Mouse (Mus musculus) liver, embryonic 12.5 days (tissue): ENCODE measurements around the gene Dedd2. TPM values are rescaled to one million over a fixed set of nuclear protein-coding genes. Genes with fewer than 3 reads are reported as not detected.

ENCODE experiments used
- ATAC-seq: fragments of 200-750 bp; cut with Nextera tagmentation; 2 replicates; pipeline ENCODE4 v1.8.0; 2017; ENCODE audit warnings: moderate number of reproducible peaks, mild to moderate bottlenecking, moderate library complexity
- H3K27ac ChIP-seq: fragments of 300-500 bp; sonication (generic); 2 replicates; pipeline ENCODE4 v1.5.1; 2016; ENCODE audit warnings: mild to moderate bottlenecking
- H3K27me3 ChIP-seq: fragments of 300-500 bp; sonication (generic); replicated peaks from 2 replicates; pipeline ENCODE4 v1.6.1; 2016; ENCODE audit warnings: mild to moderate bottlenecking, moderate library complexity
- H3K36me3 ChIP-seq: fragments of 300-500 bp; sonication (generic); 2 replicates; pipeline ENCODE4 v1.6.1; 2016; ENCODE audit warnings: mild to moderate bottlenecking, moderate library complexity
- H3K4me1 ChIP-seq: fragments of 300-500 bp; sonication (generic); 2 replicates; pipeline ENCODE4 v1.6.1; 2016
- H3K4me2 ChIP-seq: fragments of 300-500 bp; sonication (generic); 2 replicates; pipeline ENCODE4 v1.6.1; 2016; ENCODE audit warnings: mild to moderate bottlenecking, moderate library complexity
- H3K4me3 ChIP-seq: fragments of 300-500 bp; sonication (generic); 2 replicates; pipeline ENCODE4 v1.5.1; 2016; ENCODE audit warnings: mild to moderate bottlenecking, moderate library complexity
- H3K9ac ChIP-seq: fragments of 300-500 bp; sonication (generic); 2 replicates; pipeline ENCODE4 v1.6.1; 2016; ENCODE audit warnings: mild to moderate bottlenecking, moderate library complexity
- H3K9me3 ChIP-seq: fragments of 300-500 bp; sonication (generic); replicated peaks from 2 replicates; pipeline ENCODE4 v1.6.1; 2016; ENCODE audit warnings: mild to moderate bottlenecking, moderate library complexity
- WGBS: fragments of 180-500 bp; shearing (Covaris S2); methylation state at CpG from one replicate; pipeline ENCODE4 v1.1.7; 2016; ENCODE audit not compliant: insufficient replicate concordance; 5-methylcytosine and 5-hydroxymethylcytosine counted together
- polyA plus RNA-seq: library from polyadenylated mRNA; unstranded; fragments of >200 nt; fragmentation: Nextera tagmentation; extraction: Ambion mirVana; gene quantifications from 2 replicates; pipeline ENCODE4 v1.2.1, GENCODE M21; 2016

Dedd2 gene
- polyA plus RNA-seq, 1 experiment from 2014 or later, result 31.4 TPM

DNA sequence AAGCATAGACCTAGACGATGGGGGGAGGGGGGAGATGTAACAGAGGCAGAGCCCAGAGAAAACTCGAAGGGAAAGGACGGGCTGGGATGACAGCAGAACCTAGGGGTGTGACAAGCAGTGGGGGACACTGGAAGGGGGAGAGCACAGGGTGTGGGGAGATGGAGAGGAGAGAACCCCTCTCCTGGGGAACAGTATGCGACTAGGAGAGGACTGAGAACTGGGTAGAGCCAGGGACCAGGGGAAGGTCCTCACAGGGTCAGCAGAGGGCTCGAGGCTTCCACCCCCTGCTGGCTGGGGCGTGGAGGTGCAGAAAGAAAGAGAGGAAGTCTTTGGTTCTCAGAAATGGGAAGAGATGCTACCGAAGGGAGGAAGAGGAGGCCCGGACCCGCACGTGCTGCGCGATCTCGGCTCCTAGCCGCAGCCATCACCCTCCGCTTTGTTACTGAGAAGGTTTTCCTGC, 39.1 kb downstream of the Dedd2 start:
- Histone ChIP-seq H3K4me3 (peak overlapping the region; percentile 7; the same call in 1 of the 2 replicates), H3K27me3 (peaks cover 99% of the 10 kb centered on the region), H3K9ac (no peak overlapping the region), H3K27ac (no peak overlapping the region), H3K9me3 (no peaks in the 10 kb centered on the region), H3K36me3 (no peaks in the 10 kb centered on the region), H3K4me2 (peak overlapping the region; percentile 67), H3K4me1 (peaks cover 48% of the 10 kb centered on the region)
- peak; percentile 63 for ATAC-seq
- WGBS, result 2% methylated on average over 15 of the region's 15 CpGs

DNA sequence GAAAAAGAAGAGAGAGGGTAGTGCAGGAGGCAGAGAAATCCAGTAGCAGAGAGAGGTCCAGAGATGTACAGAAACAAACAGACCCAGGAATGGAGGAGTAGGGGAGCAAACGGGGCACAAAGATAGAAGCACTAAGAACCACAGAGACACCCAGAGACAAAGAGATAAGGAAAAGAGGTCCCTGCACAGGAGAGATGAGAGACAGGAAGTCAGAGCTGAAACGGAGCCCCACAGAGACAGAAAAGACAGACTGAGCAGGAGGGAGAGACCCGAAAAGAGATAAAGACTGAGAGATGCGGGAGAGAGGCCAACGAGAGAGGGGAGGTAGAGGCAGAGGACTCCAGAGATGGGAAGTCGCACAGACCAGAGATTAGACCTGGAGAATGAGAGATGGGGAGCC, 39.9 kb downstream of the Dedd2 start:
- peaks cover 99% of the 10 kb centered on the region for H3K27me3 ChIP-seq
- no peaks in the 10 kb centered on the region for H3K9me3 ChIP-seq
- H3K27ac ChIP-seq, result no peak overlapping the region
- no peak for ATAC-seq
- WGBS, result 1% methylated on average over 6 of the region's 6 CpGs
- H3K36me3 ChIP-seq, result no peaks in the 10 kb centered on the region
- H3K4me3 ChIP-seq, result no peak overlapping the region
- H3K4me1 ChIP-seq, result peaks cover 48% of the 10 kb centered on the region
- H3K9ac ChIP-seq, result no peak overlapping the region
- peak overlapping the region; percentile 67 for H3K4me2 ChIP-seq

DNA sequence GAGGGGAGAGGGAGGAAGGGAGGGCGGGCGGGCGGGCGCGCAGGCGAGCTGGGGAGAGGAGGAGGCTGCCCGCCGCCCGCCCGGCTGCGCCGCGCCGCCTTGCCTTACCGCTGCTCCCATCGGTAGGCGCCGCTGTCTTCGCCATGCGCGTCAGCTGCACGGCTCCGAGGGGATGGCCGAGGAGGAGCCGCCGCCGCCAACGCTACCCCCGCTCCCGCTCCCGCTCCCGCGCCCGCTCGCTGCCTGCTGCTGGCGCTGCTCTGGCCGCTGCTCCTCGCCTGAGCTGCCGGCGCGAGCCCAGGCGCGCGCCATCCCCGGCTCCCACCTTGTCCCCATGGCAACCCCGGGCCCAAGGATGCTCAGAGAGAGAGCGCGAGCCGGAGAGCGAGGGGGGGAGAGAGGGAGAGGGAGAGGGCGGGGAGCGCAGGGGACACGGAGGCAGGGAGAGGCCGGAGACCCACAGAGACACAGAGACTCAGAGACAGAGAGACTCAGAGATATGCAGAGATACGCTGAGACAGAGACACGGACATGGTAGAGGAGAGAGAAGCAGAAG, 40.7 kb downstream of the Dedd2 start, which contains the start of gene Pou2f2:
TSS of gene Pou2f2 (minus strand) at position 121 of the 556 bp plus-strand sequence.
- H3K9ac ChIP-seq, result no peak within 1 kb of the TSS
- H3K27me3 ChIP-seq, result peaks cover 99% of the 10 kb centered on the region
- under 1% methylated on average over 51 of the region's 56 CpGs for WGBS
- peaks cover 48% of the 10 kb centered on the region for H3K4me1 ChIP-seq
- peak within 1 kb of the TSS; percentile 67 for H3K4me2 ChIP-seq
- H3K9me3 ChIP-seq, result no peaks in the 10 kb centered on the region
- H3K4me3 ChIP-seq, result peak within 1 kb of the TSS; percentile 50
- no peak within 1 kb of the TSS for H3K27ac ChIP-seq
- H3K36me3 ChIP-seq, result no peaks in the 10 kb centered on the region
- peak; percentile 45; the same call in 1 of the 2 replicates for ATAC-seq

DNA sequence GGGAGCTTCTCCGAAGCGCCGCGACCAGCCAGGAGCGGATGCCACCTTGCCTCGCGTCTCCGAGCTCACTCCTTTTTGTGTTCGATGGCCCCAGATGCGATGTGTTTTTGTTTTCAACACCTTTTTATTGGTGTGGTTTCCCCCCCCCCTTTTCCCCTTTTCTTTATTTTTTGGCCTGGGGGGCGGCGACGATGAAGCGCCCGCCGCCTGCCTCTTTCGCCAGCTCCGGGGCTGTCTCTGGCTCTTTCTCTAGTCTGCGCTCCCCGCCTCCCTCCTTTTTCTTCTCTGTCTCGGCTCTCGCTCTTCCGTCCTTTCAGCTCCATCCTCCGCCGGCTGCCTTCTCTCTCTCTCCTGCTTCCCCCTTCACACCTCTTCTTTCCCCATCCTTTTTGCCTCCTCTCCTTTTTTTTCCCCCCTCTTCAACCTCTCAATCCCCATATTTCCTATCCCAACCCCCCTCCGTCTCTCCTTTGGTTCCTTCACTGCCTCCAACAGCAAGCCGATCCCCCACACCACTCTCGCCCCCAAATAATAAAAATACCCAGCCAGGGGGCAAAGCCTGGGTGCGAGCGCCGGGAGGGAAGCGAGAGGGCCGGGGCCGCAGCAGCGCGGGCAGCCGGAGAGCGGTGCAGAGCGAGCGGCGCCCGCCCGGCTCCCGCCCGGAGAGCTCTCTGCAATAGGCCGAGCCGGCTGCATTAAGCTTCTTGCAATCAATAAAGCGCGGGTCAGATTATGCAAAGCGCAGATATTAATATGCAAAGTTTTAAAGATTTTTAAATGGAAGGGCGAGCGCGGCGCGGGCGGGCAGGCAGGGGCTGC, 41.4 kb downstream of the Dedd2 start:
- Histone ChIP-seq H3K4me2 (peak overlapping the region; percentile 67), H3K9ac (no peak overlapping the region), H3K36me3 (no peaks in the 10 kb centered on the region), H3K9me3 (no peaks in the 10 kb centered on the region), H3K4me1 (peaks cover 43% of the 10 kb centered on the region), H3K27me3 (peaks cover 100% of the 10 kb centered on the region), H3K27ac (no peak overlapping the region), H3K4me3 (peak overlapping the region; percentile 50)
- 2% methylated on average over 55 of the region's 56 CpGs for WGBS
- ATAC-seq, result peak; percentile 31; the same call in 1 of the 2 replicates

DNA sequence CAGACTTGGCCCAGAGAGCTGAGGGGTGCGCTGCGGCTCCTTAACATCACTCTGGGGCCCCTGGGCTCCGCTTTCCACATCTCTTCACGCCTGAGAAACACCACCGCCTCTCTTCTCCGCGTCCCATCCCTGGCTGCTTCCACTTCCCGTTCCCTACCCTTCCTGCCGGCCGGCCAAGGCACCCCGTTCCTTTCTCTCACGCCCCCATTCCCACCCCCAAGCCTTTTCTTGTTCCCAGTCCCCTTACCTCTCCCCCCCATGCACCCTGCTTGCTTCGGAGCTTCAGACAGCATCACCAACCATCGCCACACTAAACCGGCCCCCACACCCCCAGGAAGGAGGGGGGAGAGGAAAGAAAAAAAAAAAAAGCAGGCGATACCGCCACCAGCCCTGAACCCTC, 42.1 kb downstream of the Dedd2 start:
- 4% methylated on average over 17 of the region's 17 CpGs for WGBS
- H3K4me1 ChIP-seq, result peaks cover 40% of the 10 kb centered on the region
- no peak overlapping the region for H3K9ac ChIP-seq
- peak overlapping the region; percentile 50 for H3K4me3 ChIP-seq
- no peaks in the 10 kb centered on the region for H3K9me3 ChIP-seq
- no peak for ATAC-seq
- H3K27me3 ChIP-seq, result peaks cover 100% of the 10 kb centered on the region
- H3K36me3 ChIP-seq, result no peaks in the 10 kb centered on the region
- peak overlapping the region; percentile 67 for H3K4me2 ChIP-seq
- no peak overlapping the region for H3K27ac ChIP-seq

DNA sequence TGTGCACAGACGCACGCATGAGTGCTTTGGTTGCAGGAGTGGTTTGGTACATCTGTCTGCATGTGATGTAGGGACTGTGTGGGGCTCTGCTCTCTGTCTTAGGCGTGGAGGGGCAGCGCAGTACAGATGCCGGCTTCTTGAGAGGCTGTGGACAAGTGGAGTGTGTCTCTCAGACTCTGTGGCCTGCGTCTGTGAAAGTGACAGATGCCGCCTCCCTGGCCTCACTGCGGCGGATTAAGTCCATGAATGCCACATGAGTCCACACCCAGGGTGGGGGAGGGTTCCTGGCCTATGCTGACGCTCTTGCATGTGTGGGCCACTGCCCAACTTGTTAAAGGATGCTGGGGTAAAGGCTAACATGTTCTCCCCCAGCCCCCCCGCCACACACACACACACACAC, 46.1 kb downstream of the Dedd2 start:
- H3K4me3 ChIP-seq, result no peak overlapping the region
- H3K4me1 ChIP-seq, result peaks cover 24% of the 10 kb centered on the region
- peaks cover 88% of the 10 kb centered on the region for H3K27me3 ChIP-seq
- WGBS, result 69% methylated on average over 11 of the region's 11 CpGs
- H3K9me3 ChIP-seq, result no peaks in the 10 kb centered on the region
- H3K9ac ChIP-seq, result no peak overlapping the region
- no peak for ATAC-seq
- no peak overlapping the region for H3K27ac ChIP-seq
- no peak overlapping the region for H3K4me2 ChIP-seq
- no peaks in the 10 kb centered on the region for H3K36me3 ChIP-seq

DNA sequence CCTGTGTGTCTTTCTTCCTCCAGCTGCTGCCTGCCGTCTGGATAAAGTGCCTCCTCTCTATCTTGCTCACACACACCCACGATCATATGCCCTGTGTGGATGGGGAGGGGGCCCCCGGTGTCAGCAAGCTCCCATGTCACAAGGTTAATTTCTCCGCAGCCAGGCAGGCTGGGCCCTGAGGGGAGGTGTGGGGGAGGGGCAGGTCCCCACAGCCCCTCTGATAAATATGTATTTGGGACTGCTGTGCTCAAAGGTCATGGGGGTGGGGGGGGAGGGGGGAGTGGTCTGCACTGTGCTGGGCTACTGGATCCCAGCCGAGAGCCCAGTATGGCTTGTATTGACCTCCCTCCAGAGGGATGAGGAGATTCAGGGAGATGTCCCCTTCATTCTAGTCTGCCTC, 47.7 kb downstream of the Dedd2 start:
- H3K4me1 ChIP-seq, result peaks cover 12% of the 10 kb centered on the region
- no peak for ATAC-seq
- H3K9ac ChIP-seq, result no peak overlapping the region
- H3K4me3 ChIP-seq, result no peak overlapping the region
- H3K4me2 ChIP-seq, result no peak overlapping the region
- H3K27ac ChIP-seq, result no peak overlapping the region
- 31% methylated on average over 5 of the region's 5 CpGs for WGBS
- no peaks in the 10 kb centered on the region for H3K9me3 ChIP-seq
- H3K36me3 ChIP-seq, result no peaks in the 10 kb centered on the region
- peaks cover 81% of the 10 kb centered on the region for H3K27me3 ChIP-seq

DNA sequence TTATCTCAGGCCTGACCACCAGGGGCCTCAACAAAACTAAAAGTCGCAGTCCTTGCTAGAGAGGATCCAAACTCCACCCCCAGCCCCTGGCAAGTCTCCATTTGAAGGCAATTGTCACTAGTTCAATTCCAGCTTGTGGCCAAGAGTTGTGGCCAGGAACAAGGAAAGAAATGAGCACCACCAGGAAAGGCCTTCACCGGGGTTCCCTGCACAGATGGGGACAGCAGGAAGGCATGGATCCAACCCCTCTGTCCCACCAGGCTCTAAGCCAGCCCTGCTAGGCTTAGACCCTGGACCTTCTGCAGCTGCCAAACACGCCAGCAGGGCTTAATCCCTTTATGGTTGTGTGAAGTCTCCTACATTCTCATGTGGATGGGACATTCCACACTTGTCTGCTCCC, 49.8 kb downstream of the Dedd2 start:
- ATAC-seq, result no peak
- WGBS, result 21% methylated on average over 3 of the region's 3 CpGs

DNA sequence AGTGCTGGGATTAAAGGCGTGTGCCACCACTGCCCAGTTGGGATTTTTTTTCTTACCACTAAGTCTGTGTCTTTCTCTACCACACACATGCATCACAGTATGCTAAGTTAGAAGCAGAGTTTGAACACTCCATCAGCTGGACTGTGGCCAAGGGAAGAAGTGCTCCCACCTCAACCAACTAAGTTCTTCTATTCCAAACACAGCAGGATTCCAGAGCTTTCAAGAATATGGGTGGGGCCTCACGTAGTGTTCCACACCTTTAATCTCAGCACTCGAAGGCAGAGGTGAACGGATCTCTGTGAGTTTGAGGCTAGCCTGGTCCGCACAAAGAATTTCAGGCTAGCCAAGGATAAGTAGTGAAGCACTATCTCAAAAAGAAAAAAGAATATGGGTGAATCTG, 54.3 kb downstream of the Dedd2 start:
- no peak for ATAC-seq
- no peaks in the 10 kb centered on the region for H3K9me3 ChIP-seq
- peaks cover 9% of the 10 kb centered on the region; the same call in 1 of the 2 replicates for H3K4me1 ChIP-seq
- 58% methylated on average over 5 of the region's 5 CpGs for WGBS
- no peak overlapping the region for H3K4me2 ChIP-seq
- H3K4me3 ChIP-seq, result no peak overlapping the region
- peaks cover 84% of the 10 kb centered on the region for H3K27me3 ChIP-seq
- no peaks in the 10 kb centered on the region for H3K36me3 ChIP-seq
- no peak overlapping the region for H3K27ac ChIP-seq
- H3K9ac ChIP-seq, result no peak overlapping the region

More for the DNA sequence above, 49.8 kb downstream of the Dedd2 start:
- no peaks in the 10 kb centered on the region for H3K36me3 ChIP-seq
- H3K27ac ChIP-seq, result 0 out of 2 replicates have a peak overlapping the region, but pooled peaks have one; percentile 43
- H3K9me3 ChIP-seq, result no peaks in the 10 kb centered on the region
- no peak overlapping the region for H3K4me3 ChIP-seq
- no peak overlapping the region for H3K4me2 ChIP-seq
- no peak overlapping the region for H3K9ac ChIP-seq
- peaks cover 12% of the 10 kb centered on the region for H3K4me1 ChIP-seq
- H3K27me3 ChIP-seq, result peaks cover 78% of the 10 kb centered on the region

DNA sequence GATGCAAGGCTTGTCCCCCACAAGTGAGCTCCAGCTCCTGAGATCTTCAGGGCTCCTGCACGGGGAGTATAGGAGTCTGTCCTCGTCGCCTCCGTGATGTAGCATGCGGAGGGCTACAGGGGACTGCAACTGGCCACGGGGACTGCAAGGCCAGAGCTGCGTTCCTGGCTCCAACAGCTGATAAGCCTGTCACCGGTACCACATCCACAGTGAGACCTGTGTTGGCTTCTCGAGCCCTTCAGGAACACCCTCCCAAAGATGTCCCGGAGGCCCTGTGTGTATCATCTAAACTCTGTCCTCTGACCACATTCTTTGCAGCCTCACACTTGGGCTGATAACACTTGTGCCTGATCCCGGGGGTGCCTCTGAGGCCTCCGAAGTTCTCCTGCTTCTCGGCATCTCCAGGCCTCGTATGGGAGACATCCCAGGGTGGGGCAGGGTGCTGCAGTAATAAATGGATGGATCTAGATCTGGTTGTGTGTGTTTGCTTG, 64.2 kb downstream of the Dedd2 start:
- H3K9me3 ChIP-seq, result no peaks in the 10 kb centered on the region

DNA sequence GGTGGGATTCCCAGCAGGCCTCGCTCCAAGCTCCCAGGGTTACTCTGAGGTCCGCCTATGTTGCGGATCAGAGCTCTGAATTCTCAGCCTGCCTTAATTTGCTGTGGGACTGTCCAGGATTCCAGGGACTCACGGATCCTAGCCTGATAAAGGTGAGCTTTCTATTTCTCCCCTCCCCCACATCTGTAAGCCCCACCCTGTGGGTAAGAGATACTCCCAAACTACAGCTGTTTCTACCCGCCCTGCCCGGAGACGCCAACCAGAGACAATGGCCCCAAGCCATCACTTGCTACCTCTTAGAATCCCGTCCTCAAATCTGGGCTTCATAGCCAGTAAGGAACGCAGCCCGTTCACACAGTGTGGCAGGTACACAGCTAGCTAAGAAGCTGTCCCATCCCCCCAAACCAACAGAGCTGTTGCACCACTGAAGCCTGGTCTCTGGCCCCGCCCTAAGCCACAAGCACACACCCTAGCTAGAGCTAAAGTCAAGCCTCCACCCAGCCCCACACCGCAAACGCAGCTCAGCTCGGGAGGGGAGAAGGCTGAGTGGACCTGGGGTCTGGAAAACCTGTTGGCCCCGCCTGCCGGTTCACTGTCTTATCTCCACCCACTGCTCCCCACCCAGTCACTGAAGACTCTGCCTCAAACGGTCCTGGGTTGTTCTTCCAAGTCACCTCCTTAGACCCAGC, 64.8 kb downstream of the Dedd2 start:
- 9% methylated on average over 17 of the region's 17 CpGs for WGBS
- peak; percentile 95 for ATAC-seq
- peaks cover 66% of the 10 kb centered on the region for H3K4me1 ChIP-seq
- peaks cover 75% of the 10 kb centered on the region for H3K27me3 ChIP-seq
- no peaks in the 10 kb centered on the region for H3K9me3 ChIP-seq
- H3K27ac ChIP-seq, result peak overlapping the region; percentile 91
- peak overlapping the region; percentile 83 for H3K4me2 ChIP-seq
- peak overlapping the region; percentile 73 for H3K9ac ChIP-seq
- peak overlapping the region; percentile 48 for H3K4me3 ChIP-seq
- no peaks in the 10 kb centered on the region for H3K36me3 ChIP-seq

More for the DNA sequence above, 64.2 kb downstream of the Dedd2 start:
- Histone ChIP-seq H3K27ac (peak overlapping the region; percentile 91), H3K9ac (peak overlapping the region; percentile 73), H3K27me3 (peaks cover 73% of the 10 kb centered on the region), H3K4me3 (peak overlapping the region; percentile 48), H3K4me2 (peak overlapping the region; percentile 83), H3K4me1 (peaks cover 60% of the 10 kb centered on the region), H3K36me3 (no peaks in the 10 kb centered on the region)
- peak; percentile 62 for ATAC-seq
- WGBS, result 5% methylated on average over 14 of the region's 14 CpGs
